Mouse (Mus musculus) brain, embryonic 18.5 days (tissue): ENCODE measurements around the gene H2al1i.
"Not testable (repeated sequence)": the region's sequence is repeated elsewhere in the genome, so short reads cannot be mapped to it uniquely, and the experiment has no call there.

Experiments
- DNase-seq: peaks from one replicate; pipeline ENCODE4 v3.0.0-alpha.2; 2012; ENCODE audit warnings: low read depth, low spot score

Gene H2al1i

GRCm38 (mm10) chrX:11324359-11324758 is at the start of gene H2al1i:
Gene H2al1i (plus strand): TSS chrX:11324659.
- not testable (repeated sequence) for DNase-seq

GRCm38 (mm10) chrX:11277083-11277482 is 47.4 kb upstream of the H2al1i start:
- DNase-seq, result no peak

GRCm38 (mm10) chrX:11280741-11281140 is 43.7 kb upstream of the H2al1i start:
- no peak for DNase-seq

- DNase-seq, result no peak
Measured at GRCm38 (mm10) chrX:11288306-11288882, 36.1 kb upstream of the H2al1i start.

- DNase-seq, result no peak
Measured at GRCm38 (mm10) chrX:11289244-11289643, 35.2 kb upstream of the H2al1i start.

- DNase-seq, result not testable (repeated sequence)
Measured at GRCm38 (mm10) chrX:11298957-11299356, 25.5 kb upstream of the H2al1i start, which contains the start of gene H2al1a. Gene H2al1a (plus strand): TSS chrX:11299257.

- not testable (repeated sequence) for DNase-seq
Measured at GRCm38 (mm10) chrX:11302132-11302531, 22.3 kb upstream of the H2al1i start, which contains the start of gene H2al1b. Gene H2al1b (plus strand): TSS chrX:11302432.

GRCm38 (mm10) chrX:11305355-11305754 is 19.1 kb upstream of the H2al1i start, which contains the start of gene H2al1c:
Gene H2al1c (plus strand): TSS chrX:11305655.
- DNase-seq, result not testable (repeated sequence)

- not testable (repeated sequence) for DNase-seq
Measured at GRCm38 (mm10) chrX:11308524-11308923, 15.9 kb upstream of the H2al1i start, which contains the start of gene H2al1d. Gene H2al1d (plus strand): TSS chrX:11308824.

- DNase-seq, result not testable (repeated sequence)
Measured at GRCm38 (mm10) chrX:11311634-11312033, 12.8 kb upstream of the H2al1i start, which contains the start of gene H2al1e. Gene H2al1e (plus strand): TSS chrX:11311934.

GRCm38 (mm10) chrX:11314858-11315257 is 9.6 kb upstream of the H2al1i start, which contains the start of gene H2al1f:
Gene H2al1f (plus strand): TSS chrX:11315158.
- DNase-seq, result not testable (repeated sequence)

GRCm38 (mm10) chrX:11317956-11318355 is 6.5 kb upstream of the H2al1i start, which contains the start of gene H2al1g:
Gene H2al1g (plus strand): TSS chrX:11318256.
- not testable (repeated sequence) for DNase-seq

- not testable (repeated sequence) for DNase-seq
Measured at GRCm38 (mm10) chrX:11321192-11321591, 3.3 kb upstream of the H2al1i start, which contains the start of gene H2al1h. Gene H2al1h (plus strand): TSS chrX:11321492.

- not testable (repeated sequence) for DNase-seq
Measured at GRCm38 (mm10) chrX:11327522-11327921, 3.1 kb downstream of the H2al1i start, which contains the start of gene H2al1j. Gene H2al1j (plus strand): TSS chrX:11327822.

GRCm38 (mm10) chrX:11345762-11346161 is 21.3 kb downstream of the H2al1i start:
- no peak for DNase-seq

- DNase-seq, result no peak
Measured at GRCm38 (mm10) chrX:11346756-11347155, 22.3 kb downstream of the H2al1i start.

GRCm38 (mm10) chrX:11360823-11361222 is 36.4 kb downstream of the H2al1i start:
- DNase-seq, result no peak

- no peak for DNase-seq
Measured at GRCm38 (mm10) chrX:11361261-11361660, 36.8 kb downstream of the H2al1i start.

GRCm38 (mm10) chrX:11363890-11364289 is 39.4 kb downstream of the H2al1i start:
- no peak for DNase-seq

- no peak for DNase-seq
Measured at GRCm38 (mm10) chrX:11365151-11365550, 40.7 kb downstream of the H2al1i start.
